Mouse (Mus musculus) liver, postnatal 0 days (tissue): ENCODE measurements around the gene Rrp15. TPM values are rescaled to one million over a fixed set of nuclear protein-coding genes. Genes with fewer than 3 reads are reported as not detected.

Source experiments
- ATAC-seq: fragments of 200-750 bp; cut with Nextera tagmentation; 2 replicates; pipeline ENCODE4 v1.8.0; 2017; ENCODE audit warnings: mild to moderate bottlenecking, moderate library complexity
- DNase-seq: peaks from one replicate; pipeline ENCODE4 v3.0.0-alpha.2; 2016
- H3K27ac ChIP-seq: fragments of 300-500 bp; sonication (generic); 2 replicates; pipeline ENCODE4 v1.5.1; 2014; ENCODE audit warnings: antibody characterized with exemption, moderate library complexity, mild to moderate bottlenecking, low read depth
- H3K27me3 ChIP-seq: fragments of 300-500 bp; sonication (generic); 2 replicates; pipeline ENCODE4 v1.6.1; 2014; ENCODE audit warnings: low read length, control low read depth, mixed read lengths; ENCODE audit not compliant: insufficient read depth
- H3K36me3 ChIP-seq: fragments of 300-500 bp; sonication (generic); replicated peaks from 2 replicates; pipeline ENCODE4 v1.6.1; 2014; ENCODE audit warnings: mild to moderate bottlenecking, control low read depth, low read length, moderate library complexity, mixed read lengths; ENCODE audit not compliant: insufficient read depth
- H3K4me1 ChIP-seq: fragments of 300-500 bp; sonication (generic); 2 replicates; pipeline ENCODE4 v1.6.1; 2014; ENCODE audit warnings: antibody characterized with exemption, mild to moderate bottlenecking, control low read depth; ENCODE audit not compliant: insufficient read depth
- H3K4me2 ChIP-seq: fragments of 300-500 bp; sonication (generic); 2 replicates; pipeline ENCODE4 v1.6.1; 2014; ENCODE audit warnings: low read depth, mild to moderate bottlenecking, low read length, moderate library complexity, mixed read lengths
- H3K4me3 ChIP-seq: fragments of 300-500 bp; sonication (generic); 2 replicates; pipeline ENCODE4 v1.5.1; 2014; ENCODE audit warnings: low read depth, low read length
- H3K9ac ChIP-seq: fragments of 300-500 bp; sonication (generic); replicated peaks from 2 replicates; pipeline ENCODE4 v1.6.1; 2014; ENCODE audit warnings: mild to moderate bottlenecking, moderate library complexity
- H3K9me3 ChIP-seq: fragments of 300-500 bp; sonication (generic); 2 replicates; pipeline ENCODE4 v1.6.1; 2016; ENCODE audit warnings: mild to moderate bottlenecking, control low read depth, low read length, mixed read lengths
- CTCF ChIP-seq: sonication (generic); IDR thresholded peaks from 2 replicates; pipeline ENCODE4 v1.5.1; 2016; ENCODE audit warnings: antibody characterized with exemption, low read depth
- EP300 ChIP-seq: IDR thresholded peaks from 2 replicates; pipeline ENCODE4 v1.6.1; 2016; ENCODE audit warnings: antibody characterized with exemption, low read depth, mild to moderate bottlenecking
- WGBS: fragments of 180-500 bp; shearing (Covaris S2); extraction: QIAGEN DNeasy Blood & Tissue Kit; methylation state at CpG from one replicate; pipeline ENCODE4 v1.1.7; 2014; ENCODE audit not compliant: insufficient replicate concordance; 5-methylcytosine and 5-hydroxymethylcytosine counted together
- polyA plus RNA-seq: library from polyadenylated mRNA; unstranded; fragments of >200 nt; fragmentation: Nextera tagmentation; extraction: Ambion mirVana; gene quantifications from 2 replicates; pipeline ENCODE4 v1.2.1, GENCODE M21; 2015

The Rrp15 gene
- polyA plus RNA-seq = 22.1 and 22.4 TPM in 2 replicates

- peak within 1 kb of the TSS; percentile 83 for H3K9ac ChIP-seq
- peaks cover 10% of the 10 kb centered on the region for H3K4me1 ChIP-seq
- no peaks in the 10 kb centered on the region for H3K9me3 ChIP-seq
- TF ChIP-seq EP300 (0 out of 2 replicates have a peak, but pooled peaks have one; percentile 8), CTCF (no peak)
- 1% methylated on average over 46 of the region's 46 CpGs for WGBS
- H3K4me2 ChIP-seq = peak within 1 kb of the TSS; percentile 83
- peak; percentile 93 for ATAC-seq
- peak; percentile 89 for DNase-seq
- H3K27ac ChIP-seq = peak within 1 kb of the TSS; percentile 85
- H3K27me3 ChIP-seq = no peaks in the 10 kb centered on the region
- H3K4me3 ChIP-seq = peak within 1 kb of the TSS; percentile 74
- no peaks in the 10 kb centered on the region for H3K36me3 ChIP-seq
Observed at GRCm38 (mm10) chr1:186748724-186749653, at the start of gene Rrp15. TSS of gene Rrp15 (minus strand) at chr1:186749358.

- no peak for DNase-seq
- no peaks in the 10 kb centered on the region for H3K36me3 ChIP-seq
- no peak overlapping the region for H3K4me3 ChIP-seq
- H3K4me2 ChIP-seq = no peak overlapping the region
- ATAC-seq = no peak
- no peak overlapping the region for H3K9ac ChIP-seq
- no peak overlapping the region for H3K27ac ChIP-seq
- TF ChIP-seq CTCF (no peak), EP300 (no peak)
- WGBS = 60% methylated on average over 6 of the region's 6 CpGs
- no peaks in the 10 kb centered on the region for H3K9me3 ChIP-seq
- H3K4me1 ChIP-seq = no peaks in the 10 kb centered on the region
- no peaks in the 10 kb centered on the region for H3K27me3 ChIP-seq
Observed at GRCm38 (mm10) chr1:186797991-186798390, 48.8 kb upstream of the Rrp15 start.

- H3K4me3 ChIP-seq = no peak overlapping the region
- H3K9ac ChIP-seq = no peak overlapping the region
- DNase-seq (no peak), ATAC-seq (peak; percentile 40; the same call in 1 of the 2 replicates)
- H3K27ac ChIP-seq = no peak overlapping the region
- 76% methylated on average over 4 of the region's 4 CpGs for WGBS
- H3K4me2 ChIP-seq = no peak overlapping the region
- H3K27me3 ChIP-seq = no peaks in the 10 kb centered on the region
- no peaks in the 10 kb centered on the region for H3K4me1 ChIP-seq
- no peaks in the 10 kb centered on the region for H3K9me3 ChIP-seq
- no peak for TF ChIP-seq CTCF
- no peaks in the 10 kb centered on the region for H3K36me3 ChIP-seq
Observed at GRCm38 (mm10) chr1:186785359-186785758, 36.2 kb upstream of the Rrp15 start.

GRCm38 (mm10) chr1:186780826-186781225 is 31.7 kb upstream of the Rrp15 start:
- no peaks in the 10 kb centered on the region for H3K4me1 ChIP-seq
- no peak overlapping the region for H3K9ac ChIP-seq
- no peaks in the 10 kb centered on the region for H3K9me3 ChIP-seq
- no peaks in the 10 kb centered on the region for H3K27me3 ChIP-seq
- ATAC-seq (no peak), DNase-seq (no peak)
- H3K4me2 ChIP-seq = no peak overlapping the region
- no peak overlapping the region for H3K4me3 ChIP-seq
- no peaks in the 10 kb centered on the region for H3K36me3 ChIP-seq
- 57% methylated on average over 2 of the region's 2 CpGs for WGBS
- TF ChIP-seq EP300 (no peak), CTCF (no peak)
- no peak overlapping the region for H3K27ac ChIP-seq

DNA sequence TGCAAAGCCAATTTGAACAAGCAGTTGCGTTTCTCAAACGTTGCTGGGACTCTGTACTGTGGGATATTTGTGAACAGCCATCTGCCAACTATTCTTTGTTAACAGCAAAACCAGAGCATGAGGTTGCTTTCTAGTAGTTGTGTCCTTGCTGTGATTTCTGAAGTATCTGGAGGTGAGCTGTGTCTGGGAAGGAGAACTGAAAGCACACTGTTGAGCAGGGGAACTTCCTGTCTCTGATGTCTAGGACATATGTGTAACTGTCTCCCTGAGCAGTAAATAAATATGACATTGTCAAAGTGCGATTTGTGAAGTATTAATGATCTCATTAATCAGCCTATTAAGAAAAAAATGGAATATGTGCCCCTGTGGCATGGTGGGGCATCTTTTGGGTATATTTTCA is 24.0 kb upstream of the Rrp15 start:
- ATAC-seq = no peak
- 60% methylated on average over 3 of the region's 3 CpGs for WGBS
- Histone ChIP-seq H3K27me3 (no peaks in the 10 kb centered on the region), H3K36me3 (no peaks in the 10 kb centered on the region), H3K9me3 (no peaks in the 10 kb centered on the region), H3K4me1 (no peaks in the 10 kb centered on the region), H3K27ac (no peak overlapping the region), H3K4me3 (no peak overlapping the region), H3K4me2 (no peak overlapping the region), H3K9ac (no peak overlapping the region)
- no peak for TF ChIP-seq CTCF
- TF ChIP-seq EP300 = no peak
- no peak for DNase-seq

- H3K4me3 ChIP-seq = no peak overlapping the region
- ATAC-seq = no peak
- no peak overlapping the region for H3K4me2 ChIP-seq
- no peaks in the 10 kb centered on the region for H3K9me3 ChIP-seq
- H3K4me1 ChIP-seq = no peaks in the 10 kb centered on the region
- TF ChIP-seq EP300 (no peak), CTCF (no peak)
- H3K36me3 ChIP-seq = no peaks in the 10 kb centered on the region
- no peaks in the 10 kb centered on the region for H3K27me3 ChIP-seq
- no peak for DNase-seq
- 71% methylated on average over 8 of the region's 8 CpGs for WGBS
- no peak overlapping the region for H3K27ac ChIP-seq
- no peak overlapping the region for H3K9ac ChIP-seq
Observed at GRCm38 (mm10) chr1:186772547-186773077, 23.5 kb upstream of the Rrp15 start.
